Mouse (Mus musculus) kidney, embryonic 15.5 days (tissue): ENCODE data around the gene Fcer2a. TPM values are rescaled to one million over a fixed set of nuclear protein-coding genes. Genes with fewer than 3 reads are reported as not detected.

Source experiments
- ATAC-seq: fragments of 200-750 bp; cut with Nextera tagmentation; replicated peaks from 2 replicates; pipeline ENCODE4 v1.8.0; 2017; ENCODE audit warnings: moderate TSS enrichment; ENCODE audit not compliant: low FRiP score
- H3K27ac ChIP-seq: fragments of 300-500 bp; sonication (generic); 2 replicates; pipeline ENCODE4 v1.5.1; 2015; ENCODE audit warnings: mild to moderate bottlenecking, inconsistent platforms
- H3K27me3 ChIP-seq: fragments of 300-500 bp; sonication (generic); 2 replicates; pipeline ENCODE4 v1.6.1; 2015; ENCODE audit warnings: inconsistent platforms
- H3K36me3 ChIP-seq: fragments of 300-500 bp; sonication (generic); 2 replicates; pipeline ENCODE4 v1.6.1; 2015; ENCODE audit warnings: inconsistent platforms
- H3K4me1 ChIP-seq: fragments of 300-500 bp; sonication (generic); 2 replicates; pipeline ENCODE4 v1.6.1; 2015; ENCODE audit warnings: inconsistent platforms
- H3K4me2 ChIP-seq: fragments of 300-500 bp; sonication (generic); 2 replicates; pipeline ENCODE4 v1.6.1; 2015; ENCODE audit warnings: moderate library complexity, mild to moderate bottlenecking, inconsistent platforms
- H3K4me3 ChIP-seq: fragments of 300-500 bp; sonication (generic); replicated peaks from 2 replicates; pipeline ENCODE4 v1.5.1; 2015; ENCODE audit warnings: mild to moderate bottlenecking, inconsistent platforms
- H3K9ac ChIP-seq: fragments of 300-500 bp; sonication (generic); 2 replicates; pipeline ENCODE4 v1.6.1; 2015; ENCODE audit warnings: mild to moderate bottlenecking, inconsistent platforms
- H3K9me3 ChIP-seq: fragments of 300-500 bp; sonication (generic); replicated peaks from 2 replicates; pipeline ENCODE4 v1.6.1; 2016; ENCODE audit warnings: inconsistent platforms
- WGBS: fragments of 180-500 bp; shearing (Covaris S2); methylation state at CpG from one replicate; pipeline ENCODE4 v1.1.7; 2015; ENCODE audit warnings: mixed read lengths; 5-methylcytosine and 5-hydroxymethylcytosine counted together
- polyA plus RNA-seq: library from polyadenylated mRNA; unstranded; fragments of >200 nt; fragmentation: Nextera tagmentation; extraction: Ambion mirVana; gene quantifications from 2 replicates; pipeline ENCODE4 v1.2.1, GENCODE M21; 2015

Fcer2a gene
- polyA plus RNA-seq, 1 experiment from 2014 or later = 0.12 TPM

DNA sequence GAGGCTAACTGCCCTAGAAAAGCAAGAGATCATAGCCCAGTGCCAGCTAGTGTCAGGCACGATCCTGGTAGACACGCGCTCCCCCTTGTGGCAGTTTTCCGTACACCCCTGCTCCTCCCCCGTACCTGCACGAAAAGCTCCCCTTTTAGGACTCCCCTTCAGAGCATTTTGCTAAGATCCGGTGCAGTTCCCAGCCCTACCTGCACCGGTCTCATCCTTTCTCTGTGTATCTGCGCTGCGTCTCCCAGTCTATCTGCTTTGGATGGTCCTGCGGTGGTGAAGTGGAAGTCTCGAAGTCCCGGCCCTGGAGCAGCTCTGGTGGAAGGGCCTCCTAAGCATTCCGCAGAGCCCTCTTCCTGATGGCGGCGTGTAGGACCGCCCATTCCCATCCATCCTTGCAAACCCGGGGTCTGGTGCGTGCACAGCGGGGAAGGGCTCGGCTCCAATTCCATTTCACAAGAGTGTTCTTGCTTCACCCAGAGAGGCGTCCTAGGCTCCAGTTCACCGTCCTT, 21.9 kb downstream of the Fcer2a start, which contains the start of gene Fcor:
Fcor (minus strand) TSS at position 383 of the 512 bp plus-strand sequence.
- Histone ChIP-seq H3K9ac (peak within 1 kb of the TSS; percentile 48), H3K4me1 (peaks cover 11% of the 10 kb centered on the region), H3K4me3 (peak within 1 kb of the TSS; percentile 65), H3K9me3 (no peaks in the 10 kb centered on the region), H3K27ac (peak within 1 kb of the TSS; percentile 75), H3K27me3 (no peaks in the 10 kb centered on the region), H3K4me2 (peak within 1 kb of the TSS; percentile 84), H3K36me3 (no peaks in the 10 kb centered on the region)
- under 1% methylated on average over 23 of the region's 23 CpGs for WGBS
- peak; percentile 83 for ATAC-seq

DNA sequence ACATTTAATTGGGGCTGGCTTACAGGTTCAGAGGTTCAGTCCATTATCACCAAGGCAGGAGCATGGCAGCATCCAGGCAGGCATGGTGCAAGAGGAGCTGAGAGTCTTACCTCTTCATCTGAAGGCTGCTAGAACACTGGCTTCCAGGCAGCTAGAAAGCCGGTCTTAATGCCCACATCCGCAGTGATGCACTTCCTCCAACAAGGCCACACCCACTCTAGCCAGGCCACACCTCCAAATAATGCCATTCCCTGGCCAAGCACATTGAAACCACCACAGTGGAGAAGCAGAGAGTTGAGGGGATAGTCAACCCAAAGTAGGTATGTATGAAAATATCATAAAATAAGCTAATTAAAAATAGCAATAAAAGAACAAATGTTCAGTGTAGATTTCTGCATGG, 23.6 kb downstream of the Fcer2a start:
- no peak for ATAC-seq
- WGBS = 71% methylated on average over 2 of the region's 2 CpGs
- no peaks in the 10 kb centered on the region for H3K27me3 ChIP-seq
- no peak overlapping the region for H3K9ac ChIP-seq
- no peaks in the 10 kb centered on the region for H3K36me3 ChIP-seq
- H3K9me3 ChIP-seq = no peaks in the 10 kb centered on the region
- H3K4me1 ChIP-seq = peaks cover 7% of the 10 kb centered on the region; the same call in 1 of the 2 replicates
- H3K27ac ChIP-seq = no peak overlapping the region
- no peak overlapping the region for H3K4me2 ChIP-seq
- H3K4me3 ChIP-seq = no peak overlapping the region

DNA sequence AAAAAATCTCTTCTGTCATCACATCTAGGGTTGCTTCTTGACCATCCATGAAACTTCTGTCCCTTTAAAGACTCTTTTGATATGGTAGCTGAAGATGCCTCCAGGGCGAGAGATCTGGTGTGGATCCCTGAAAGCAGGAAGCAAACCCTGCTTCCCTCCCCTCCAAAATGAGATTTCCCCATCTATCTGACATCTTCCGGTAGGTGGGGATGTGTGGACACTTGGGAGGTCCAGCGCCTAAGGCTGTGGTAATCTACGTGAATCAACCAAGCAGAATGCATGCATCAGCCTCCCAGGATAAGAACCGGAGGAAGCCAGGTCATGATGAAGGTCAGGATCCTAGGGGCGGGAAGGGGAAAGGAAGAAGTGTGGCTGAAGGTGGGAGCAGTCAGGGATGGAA, 28.5 kb downstream of the Fcer2a start, which contains the start of gene Mcemp1:
Mcemp1 (plus strand) TSS at position 248 of the 400 bp plus-strand sequence.
- Histone ChIP-seq H3K27ac (no peak within 1 kb of the TSS), H3K27me3 (no peaks in the 10 kb centered on the region), H3K4me1 (no peaks in the 10 kb centered on the region), H3K36me3 (no peaks in the 10 kb centered on the region), H3K9me3 (no peaks in the 10 kb centered on the region), H3K4me3 (no peak within 1 kb of the TSS), H3K9ac (no peak within 1 kb of the TSS), H3K4me2 (no peak within 1 kb of the TSS)
- WGBS = 62% methylated on average over 5 of the region's 6 CpGs
- no peak for ATAC-seq

DNA sequence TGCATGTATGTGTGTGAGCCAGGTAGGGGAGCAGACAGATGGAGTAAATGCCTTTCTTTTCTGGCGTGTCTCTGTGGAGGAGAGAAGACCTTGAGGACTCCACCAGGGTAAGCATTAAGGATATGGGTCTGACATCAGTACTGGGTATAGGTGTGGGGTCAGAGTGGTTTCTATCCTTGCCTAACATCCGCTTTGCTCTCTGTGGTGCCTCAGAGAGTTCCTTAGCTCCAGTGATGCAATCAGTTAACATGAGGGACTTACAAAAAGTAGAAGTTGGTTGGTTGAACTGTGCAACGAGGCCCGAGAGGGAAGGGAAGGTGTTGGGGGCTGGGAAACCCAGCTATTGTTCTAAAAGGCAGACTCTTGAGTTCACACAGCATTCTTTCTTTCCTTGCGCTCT, 29.6 kb downstream of the Fcer2a start:
- Histone ChIP-seq H3K36me3 (no peaks in the 10 kb centered on the region), H3K4me2 (no peak overlapping the region), H3K9ac (no peak overlapping the region), H3K27ac (no peak overlapping the region), H3K4me3 (no peak overlapping the region), H3K4me1 (no peaks in the 10 kb centered on the region), H3K9me3 (no peaks in the 10 kb centered on the region), H3K27me3 (no peaks in the 10 kb centered on the region)
- 66% methylated on average over 5 of the region's 5 CpGs for WGBS
- ATAC-seq = no peak

DNA sequence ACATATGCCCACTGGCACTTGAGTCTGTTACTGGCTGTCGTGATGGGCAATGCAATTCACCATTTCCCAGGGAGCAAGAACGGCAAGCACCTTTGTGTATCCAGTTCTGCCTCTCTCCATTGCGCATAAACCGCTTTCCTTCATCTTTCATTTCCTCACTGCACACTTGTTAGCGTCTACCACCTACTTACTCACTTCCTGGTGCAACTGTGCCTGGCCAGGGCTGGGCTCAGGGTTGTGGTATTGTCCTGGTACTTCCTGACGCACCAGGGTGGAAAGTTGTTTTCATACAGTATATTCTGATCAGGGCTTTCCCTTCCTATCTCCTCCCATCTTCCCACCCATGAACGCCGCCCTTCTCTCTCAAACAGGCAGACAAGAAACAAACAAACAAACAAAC, 33.1 kb downstream of the Fcer2a start:
- WGBS = 80% methylated on average over 8 of the region's 8 CpGs
- Histone ChIP-seq H3K27me3 (no peaks in the 10 kb centered on the region), H3K36me3 (no peaks in the 10 kb centered on the region), H3K4me3 (no peak overlapping the region), H3K4me1 (peaks cover 9% of the 10 kb centered on the region), H3K9ac (no peak overlapping the region), H3K27ac (no peak overlapping the region), H3K4me2 (no peak overlapping the region), H3K9me3 (no peaks in the 10 kb centered on the region)
- no peak for ATAC-seq

DNA sequence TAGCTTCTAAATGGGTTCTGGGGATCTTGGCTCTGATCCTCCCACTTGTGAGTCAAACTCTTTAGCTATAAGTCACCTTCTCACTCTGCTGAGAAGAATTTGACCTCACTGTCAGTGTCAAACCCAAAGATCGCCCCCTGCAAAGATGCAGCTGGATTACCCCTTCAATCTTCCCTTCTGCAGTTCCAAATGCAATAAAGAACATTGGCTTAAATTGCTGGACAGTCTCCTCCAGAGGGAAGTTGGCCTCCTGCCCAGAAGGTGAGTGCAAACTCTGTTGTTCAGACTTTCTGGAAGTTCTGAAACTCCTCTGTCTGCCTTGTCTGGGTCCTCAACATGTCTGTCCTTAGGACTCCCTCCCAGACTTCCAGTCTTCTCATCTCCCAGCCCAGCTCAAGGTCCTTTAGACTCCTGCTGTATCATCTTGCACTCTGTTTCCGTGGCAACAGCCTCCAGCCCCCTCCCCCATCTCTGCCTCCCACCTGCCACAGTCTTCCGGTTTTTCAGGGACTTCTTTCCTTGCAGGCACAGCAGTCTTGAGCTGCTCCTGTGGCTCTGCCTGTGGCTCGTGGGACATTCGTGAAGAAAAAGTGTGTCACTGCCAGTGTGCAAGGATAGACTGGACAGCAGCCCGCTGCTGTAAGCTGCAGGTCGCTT, 37.1 kb downstream of the Fcer2a start:
- Histone ChIP-seq H3K9me3 (no peaks in the 10 kb centered on the region), H3K4me2 (peak overlapping the region; percentile 27; the same call in 1 of the 2 replicates), H3K4me1 (peaks cover 9% of the 10 kb centered on the region), H3K36me3 (no peaks in the 10 kb centered on the region), H3K9ac (no peak overlapping the region), H3K27ac (no peak overlapping the region), H3K4me3 (no peak overlapping the region), H3K27me3 (no peaks in the 10 kb centered on the region)
- peak; percentile 60 for ATAC-seq
- 14% methylated on average over 7 of the region's 7 CpGs for whole genome bisulfite sequencing

DNA sequence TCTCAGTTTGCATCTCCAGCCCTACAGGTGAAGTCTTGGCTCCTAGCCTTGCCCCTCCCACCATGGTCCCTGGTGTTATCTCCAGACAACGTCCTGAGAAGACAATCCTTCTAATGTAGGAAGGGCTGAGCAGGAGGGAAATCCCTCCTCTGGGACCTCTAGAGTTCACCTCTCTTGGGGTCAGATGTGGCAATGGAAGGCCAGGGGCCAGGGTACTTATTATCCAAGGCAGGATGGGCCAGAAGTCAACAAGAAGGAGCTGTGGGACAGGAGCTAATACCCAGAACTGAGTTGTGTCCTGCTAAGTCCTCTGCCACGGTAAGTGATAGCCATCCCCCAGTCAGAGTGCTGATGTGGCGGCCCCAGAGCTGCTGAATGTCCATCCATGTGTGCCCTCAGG, 38.4 kb downstream of the Fcer2a start, which contains the start of gene Retn:
Retn (plus strand) TSS at position 245 of the 400 bp plus-strand sequence.
- H3K27me3 ChIP-seq = no peaks in the 10 kb centered on the region
- H3K27ac ChIP-seq = no peak within 1 kb of the TSS
- peaks cover 9% of the 10 kb centered on the region for H3K4me1 ChIP-seq
- ATAC-seq = no peak
- WGBS = 65% methylated on average over 3 of the region's 3 CpGs
- H3K4me3 ChIP-seq = no peak within 1 kb of the TSS
- no peaks in the 10 kb centered on the region for H3K9me3 ChIP-seq
- no peak within 1 kb of the TSS for H3K4me2 ChIP-seq
- no peak within 1 kb of the TSS for H3K9ac ChIP-seq
- no peaks in the 10 kb centered on the region for H3K36me3 ChIP-seq

DNA sequence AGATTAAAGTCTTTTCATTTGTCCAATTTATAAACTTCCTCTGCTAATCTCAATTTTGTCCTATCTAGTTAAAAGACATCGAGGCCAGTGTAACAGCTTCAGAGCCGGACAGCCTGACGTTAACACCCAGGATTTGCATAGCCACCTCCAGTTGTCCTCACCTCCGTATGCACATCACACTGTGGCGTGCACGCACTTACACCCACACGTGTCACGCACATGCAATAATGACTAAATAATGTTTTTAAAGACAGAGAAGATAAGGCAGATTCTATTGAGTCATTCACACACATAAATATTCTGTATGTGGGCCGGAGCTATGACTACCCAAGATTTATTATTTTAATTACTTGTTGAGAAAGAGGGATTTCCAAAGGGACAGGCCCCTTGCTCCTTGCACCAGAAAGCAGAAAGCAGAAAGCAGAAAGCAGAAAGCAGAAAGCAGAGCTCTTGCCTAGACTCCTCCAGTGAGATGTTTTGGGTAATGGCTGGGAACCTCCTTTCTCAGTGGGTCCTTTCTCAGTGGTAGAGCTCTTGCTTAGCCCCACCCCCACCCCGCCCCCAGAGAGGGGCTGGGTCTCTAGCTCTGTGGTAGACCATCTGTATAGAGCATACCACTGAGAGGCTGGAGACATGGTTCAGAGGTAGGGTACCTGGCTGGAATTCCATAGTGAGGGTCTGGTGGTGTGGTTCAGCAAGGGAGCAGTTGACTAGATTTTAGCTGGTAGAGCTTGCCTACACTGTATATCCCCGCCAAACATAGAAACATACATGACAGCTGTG, 39.1 kb downstream of the Fcer2a start:
- Histone ChIP-seq H3K4me2 (no peak overlapping the region), H3K9me3 (no peaks in the 10 kb centered on the region), H3K4me3 (no peak overlapping the region), H3K27ac (no peak overlapping the region), H3K36me3 (no peaks in the 10 kb centered on the region), H3K9ac (no peak overlapping the region), H3K4me1 (peaks cover 9% of the 10 kb centered on the region), H3K27me3 (no peaks in the 10 kb centered on the region)
- no peak for ATAC-seq
- 72% methylated on average over 11 of the region's 11 CpGs for WGBS

DNA sequence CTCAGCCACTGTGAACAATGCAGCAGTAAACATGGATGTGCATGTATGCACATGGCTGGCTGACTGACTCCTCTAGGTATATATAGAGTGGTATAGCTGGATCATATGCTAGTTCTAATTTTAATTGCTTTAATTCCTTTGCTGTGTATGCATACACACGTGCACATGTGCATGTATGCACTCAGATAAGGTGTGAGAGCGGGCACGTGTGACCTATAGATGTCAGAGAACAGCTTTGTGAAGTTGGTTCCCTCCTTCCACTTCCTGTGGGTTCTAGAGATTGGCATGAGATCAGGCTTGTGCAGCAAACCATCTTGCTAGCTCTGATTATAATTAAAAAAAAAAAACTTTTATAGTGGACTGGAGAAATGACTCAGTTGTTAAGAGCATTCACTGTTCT, 41.1 kb downstream of the Fcer2a start:
- Histone ChIP-seq H3K4me2 (no peak overlapping the region), H3K27ac (no peak overlapping the region), H3K27me3 (no peaks in the 10 kb centered on the region), H3K36me3 (no peaks in the 10 kb centered on the region), H3K9me3 (no peaks in the 10 kb centered on the region), H3K4me3 (no peak overlapping the region), H3K9ac (no peak overlapping the region), H3K4me1 (peaks cover 16% of the 10 kb centered on the region)
- ATAC-seq = no peak
- 67% methylated on average over 3 of the region's 3 CpGs for WGBS

DNA sequence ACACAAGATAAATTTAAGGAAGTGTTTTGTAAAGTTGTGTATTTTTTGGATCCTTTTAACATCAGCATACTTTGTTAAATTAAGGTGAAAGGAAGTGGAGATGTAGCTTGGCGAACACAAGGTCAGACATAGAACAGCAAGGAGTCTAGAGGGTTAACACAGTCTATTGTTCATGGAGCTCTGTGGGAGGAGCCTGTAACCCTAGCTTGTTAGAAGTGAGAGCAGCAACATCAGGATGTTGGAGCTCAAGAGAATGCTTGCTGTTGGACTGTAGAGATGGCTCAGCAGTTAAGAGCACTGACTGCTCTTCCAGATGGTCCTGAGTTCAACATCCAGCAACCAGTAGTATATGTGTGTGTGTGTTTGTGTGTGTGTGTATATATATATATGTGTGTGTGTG, 45.0 kb downstream of the Fcer2a start:
- Histone ChIP-seq H3K9me3 (no peaks in the 10 kb centered on the region), H3K36me3 (no peaks in the 10 kb centered on the region), H3K4me2 (peak overlapping the region; percentile 10; the same call in 1 of the 2 replicates), H3K27me3 (no peaks in the 10 kb centered on the region), H3K27ac (no peak overlapping the region), H3K9ac (no peak overlapping the region), H3K4me3 (no peak overlapping the region), H3K4me1 (peaks cover 13% of the 10 kb centered on the region; the same call in 1 of the 2 replicates)
- peak; percentile 65 for ATAC-seq
- 51% methylated on average over 1 of the region's 1 CpGs for WGBS

DNA sequence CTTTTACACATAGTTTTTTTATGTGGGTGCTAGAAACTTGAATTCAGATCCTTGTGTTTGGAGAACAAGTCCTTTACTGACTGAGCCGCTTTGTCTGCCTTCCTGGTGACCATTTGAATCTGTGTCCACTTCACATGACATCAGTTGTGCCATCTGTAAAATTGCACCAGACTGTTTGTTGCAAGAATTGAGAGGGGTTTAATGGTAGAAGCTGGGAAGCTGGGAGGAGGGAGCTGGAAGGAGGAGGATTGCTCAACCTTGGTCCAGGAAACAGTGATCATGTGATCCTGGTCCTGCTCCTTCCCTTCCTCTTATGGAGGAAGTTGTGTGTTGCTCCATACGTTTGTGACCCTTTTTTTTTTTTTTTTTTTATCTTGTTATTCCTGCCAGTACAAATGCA, 45.7 kb downstream of the Fcer2a start:
- Histone ChIP-seq H3K27me3 (no peaks in the 10 kb centered on the region), H3K36me3 (no peaks in the 10 kb centered on the region), H3K4me3 (no peak overlapping the region), H3K27ac (no peak overlapping the region), H3K4me1 (peaks cover 13% of the 10 kb centered on the region; the same call in 1 of the 2 replicates), H3K9me3 (no peaks in the 10 kb centered on the region), H3K4me2 (no peak overlapping the region), H3K9ac (no peak overlapping the region)
- no peak for ATAC-seq
- WGBS = 67% methylated on average over 2 of the region's 2 CpGs

DNA sequence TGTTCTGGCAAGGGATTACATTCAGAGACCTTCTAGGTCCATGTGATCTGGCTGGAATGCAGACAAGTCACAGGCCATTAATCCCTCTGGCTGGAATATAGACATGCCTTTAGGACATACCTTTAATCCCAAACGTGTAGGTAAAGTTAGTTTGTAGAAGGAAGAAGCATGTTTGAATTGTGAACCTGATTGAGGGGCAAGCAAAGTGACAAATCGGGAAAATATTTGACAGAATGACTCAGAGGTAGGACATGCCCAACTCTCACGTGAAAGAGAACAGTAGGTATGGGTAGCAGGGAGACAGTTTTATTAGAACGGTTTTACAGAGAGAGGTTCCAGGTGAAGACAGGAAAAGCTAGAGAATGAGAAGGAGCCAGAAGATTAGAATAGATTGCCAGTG, 46.4 kb downstream of the Fcer2a start:
- ATAC-seq = 0 out of 2 replicates have a peak, but pooled peaks have one; percentile 31
- 58% methylated on average over 4 of the region's 4 CpGs for WGBS
- H3K9ac ChIP-seq = no peak overlapping the region

More for the DNA sequence above, 46.4 kb downstream of the Fcer2a start:
- no peaks in the 10 kb centered on the region for H3K36me3 ChIP-seq
- H3K27me3 ChIP-seq = no peaks in the 10 kb centered on the region
- H3K4me3 ChIP-seq = no peak overlapping the region
- H3K4me2 ChIP-seq = no peak overlapping the region
- H3K9me3 ChIP-seq = no peaks in the 10 kb centered on the region
- H3K4me1 ChIP-seq = peaks cover 13% of the 10 kb centered on the region; the same call in 1 of the 2 replicates
- 0 out of 2 replicates have a peak overlapping the region, but pooled peaks have one; percentile 7 for H3K27ac ChIP-seq
